Mouse (Mus musculus) erythroblast, embryonic 14.5 days (primary cell): ENCODE results near the gene Cela3a.

Experiments used
- GATA1 ChIP-seq: IDR thresholded peaks from 2 replicates; pipeline ENCODE4 v1.6.1; 2012; ENCODE audit warnings: low read length, inconsistent platforms, mixed read lengths
- TAL1 ChIP-seq: IDR thresholded peaks from 3 replicates; pipeline ENCODE4 v1.6.1; 2012; ENCODE audit warnings: low read length, inconsistent platforms, mixed read lengths

DNA sequence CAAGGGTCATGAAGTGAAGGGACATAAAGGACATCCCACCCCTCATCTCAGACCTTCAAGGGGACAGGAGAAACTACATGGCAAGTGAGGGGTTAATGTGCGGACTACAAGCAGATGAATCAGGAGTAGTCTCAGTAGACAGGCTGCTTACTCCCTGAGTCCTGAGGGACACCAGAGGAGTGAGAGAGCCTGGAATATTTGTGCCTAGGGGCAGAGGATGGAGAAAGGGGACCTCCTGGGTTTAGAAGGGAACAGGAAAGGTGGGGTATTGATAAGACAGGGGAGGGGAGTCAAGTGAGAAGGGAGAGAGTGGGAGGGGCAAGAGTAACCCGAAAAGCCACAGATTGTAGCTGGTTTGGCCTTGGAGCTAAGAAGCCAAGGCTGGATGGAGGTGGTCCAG is 39.0 kb upstream of the Cela3a start:
- TF ChIP-seq GATA1 (no peak), TAL1 (no peak)
